In the genomic region with DNA sequence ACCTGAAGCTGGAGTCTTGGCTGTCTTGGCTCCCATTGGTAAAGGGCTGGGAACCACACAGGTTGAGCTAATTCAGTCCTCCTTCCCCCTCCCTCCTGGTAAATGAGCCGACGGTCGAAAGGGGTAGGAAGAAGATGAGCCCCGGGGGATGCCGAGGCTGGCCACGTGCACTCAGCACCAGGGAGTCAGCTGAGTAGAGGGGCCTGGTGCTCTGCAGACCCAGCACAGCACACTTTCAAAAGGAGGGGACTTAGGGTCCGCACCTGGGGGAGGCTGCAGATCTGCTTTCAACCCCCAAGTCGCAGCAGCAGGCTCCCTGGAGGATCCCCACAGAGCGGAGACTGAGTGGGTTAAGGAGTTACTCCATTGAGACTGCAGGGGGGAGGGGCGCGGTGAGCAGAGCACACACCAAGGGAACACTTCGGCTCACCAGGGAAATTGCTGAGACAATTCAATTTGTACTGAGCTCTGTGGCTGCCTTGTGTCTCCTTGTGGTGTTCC, we compare ENCODE assay signal across 8 mouse cellular contexts. TPM values are rescaled to one million over a fixed set of nuclear protein-coding genes. Genes with fewer than 3 reads are reported as not detected.
DNase-seq lines count a peak whose midpoint lies in the region; ATAC-seq lines count a peak whose summit lies in the region.

No protein-coding gene starts in this region.

- peak overlapping the region; percentile 9; the same call in 1 of the 2 replicates for H3K4me2 ChIP-seq in heart, embryonic 16.5 days (ENCODE audit: low read depth, low read length)
- H3K4me2 ChIP-seq in forebrain, embryonic 15.5 days (replicated peaks) = peak overlapping the region; percentile 64
- H3K4me2 ChIP-seq in midbrain, embryonic 15.5 days = peak overlapping the region; percentile 71

- 0 out of 2 replicates have a peak, but pooled peaks cover 4% of the 10 kb centered on the region for H3K27me3 ChIP-seq in heart, embryonic 16.5 days (ENCODE audit: control insufficient read depth, insufficient read depth, low read length)
- no peaks in the 10 kb centered on the region for H3K27me3 ChIP-seq in forebrain, embryonic 15.5 days
- H3K27me3 ChIP-seq in midbrain, embryonic 15.5 days (replicated peaks) = no peaks in the 10 kb centered on the region

- WGBS in heart, embryonic 16.5 days = 15% methylated on average over 12 of the region's 12 CpGs
- 3% methylated on average over 12 of the region's 12 CpGs for WGBS in forebrain, embryonic 15.5 days
- WGBS in midbrain, embryonic 15.5 days = 0% methylated on average over 12 of the region's 12 CpGs

- intact Hi-C loops in heart, postnatal 14 days (cut with DNase I) = loop anchor here (2.0 kb wide), 1 partner anchor 55 kb away; no protein-coding TSS in a partner anchor
- intact Hi-C loops in left cerebral cortex, postnatal 10 days (cut with DNase I) = loop anchor here (5.0 kb wide), 1 partner anchor 60 kb away; no protein-coding TSS in a partner anchor

- ATAC-seq in heart, embryonic 16.5 days (replicated peaks; ENCODE audit: extremely low read depth, insufficient read depth, low FRiP score) = no peak
- no peak; the same call in 1 of the 2 replicates for ATAC-seq in forebrain, embryonic 15.5 days (replicated peaks)
- ATAC-seq in midbrain, embryonic 15.5 days (replicated peaks) = no peak

- no peaks in the 10 kb centered on the region for H3K9me3 ChIP-seq in heart, embryonic 16.5 days (replicated peaks; ENCODE audit: control insufficient read depth, low read length)
- no peaks in the 10 kb centered on the region for H3K9me3 ChIP-seq in forebrain, embryonic 15.5 days
- H3K9me3 ChIP-seq in midbrain, embryonic 15.5 days = no peaks in the 10 kb centered on the region

- no peaks in the 10 kb centered on the region for H3K36me3 ChIP-seq in heart, embryonic 16.5 days (ENCODE audit: control insufficient read depth, insufficient read depth)
- H3K36me3 ChIP-seq in forebrain, embryonic 15.5 days = no peaks in the 10 kb centered on the region
- no peaks in the 10 kb centered on the region for H3K36me3 ChIP-seq in midbrain, embryonic 15.5 days (replicated peaks)

- peaks cover 22% of the 10 kb centered on the region for H3K4me1 ChIP-seq in heart, embryonic 16.5 days (ENCODE audit: control insufficient read depth, insufficient read depth, low read length)
- peaks cover 47% of the 10 kb centered on the region for H3K4me1 ChIP-seq in forebrain, embryonic 15.5 days
- peaks cover 44% of the 10 kb centered on the region for H3K4me1 ChIP-seq in midbrain, embryonic 15.5 days

- H3K27ac ChIP-seq in heart, embryonic 16.5 days (ENCODE audit: low read length) = no peak overlapping the region
- peak overlapping the region; percentile 89 for H3K27ac ChIP-seq in forebrain, embryonic 15.5 days (replicated peaks)
- peak overlapping the region; percentile 92 for H3K27ac ChIP-seq in midbrain, embryonic 15.5 days

- H3K4me3 ChIP-seq in heart, embryonic 16.5 days (ENCODE audit: low read length) = no peak overlapping the region
- peak overlapping the region; percentile 80 for H3K4me3 ChIP-seq in forebrain, embryonic 15.5 days
- peak overlapping the region; percentile 90 for H3K4me3 ChIP-seq in midbrain, embryonic 15.5 days

- DNase-seq in heart, postnatal 14 days = no peak
- peak; percentile 69 for DNase-seq in R1 (ENCODE audit: low read depth, low spot score)
- no peak for DNase-seq in left cerebral cortex, adult 11 months (ENCODE audit: low spot score)
- DNase-seq in adrenal gland, postnatal 10 days = no peak
- no peak for DNase-seq in left cerebral cortex, postnatal 10 days (ENCODE audit: extremely low spot score in 1 of 2, low spot score in 2 of 2)

- no peak overlapping the region for H3K9ac ChIP-seq in heart, embryonic 16.5 days (ENCODE audit: low read length)
- peak overlapping the region; percentile 61 for H3K9ac ChIP-seq in forebrain, embryonic 15.5 days (replicated peaks)
- peak overlapping the region; percentile 72 for H3K9ac ChIP-seq in midbrain, embryonic 15.5 days

RNA-seq across cellular contexts. Expression of a gene that starts 2.2 kb away (rescaled TPM):
- polyA plus RNA-seq in heart, embryonic 16.5 days (2015; fragmentation: Nextera tagmentation; extraction: Ambion mirVana) = 4.2 and 4.6 TPM in 2 replicates
- 10 to 100 TPM; 33.2 to 35.2 TPM for total RNA-seq in heart, postnatal 14 days (2021)
- polyA plus RNA-seq in forebrain, embryonic 15.5 days (2015; fragmentation: Nextera tagmentation; extraction: Ambion mirVana) = 14.3 and 16.3 TPM in 2 replicates
- 15.3 and 15.8 TPM in 2 replicates for polyA plus RNA-seq in midbrain, embryonic 15.5 days (2015; fragmentation: Nextera tagmentation; extraction: Ambion mirVana)
- total RNA-seq in adrenal gland, postnatal 10 days (2021) = 10 to 100 TPM; 19.8 to 22.1 TPM
- 10 to 100 TPM; 58.9 to 59.6 TPM for total RNA-seq in left cerebral cortex, postnatal 10 days (2021)

RNA-seq across cellular contexts. Expression of a gene that starts 28.7 kb away (rescaled TPM):
- 0.84 and 0.95 TPM in 2 replicates for polyA plus RNA-seq in heart, embryonic 16.5 days (2015; fragmentation: Nextera tagmentation; extraction: Ambion mirVana)
- 1 to 10 TPM; 1.7 TPM for total RNA-seq in heart, postnatal 14 days (2021)
- polyA plus RNA-seq in forebrain, embryonic 15.5 days (2015; fragmentation: Nextera tagmentation; extraction: Ambion mirVana) = 1.8 and 1.9 TPM in 2 replicates
- 2.7 and 2.8 TPM in 2 replicates for polyA plus RNA-seq in midbrain, embryonic 15.5 days (2015; fragmentation: Nextera tagmentation; extraction: Ambion mirVana)
- total RNA-seq in adrenal gland, postnatal 10 days (2021) = 1 to 10 TPM in 1 of 2 experiments, under 1 TPM in 1; 0.96 to 1.1 TPM
- total RNA-seq in left cerebral cortex, postnatal 10 days (2021) = 1 to 10 TPM; 7.6 to 7.8 TPM

RNA-seq across cellular contexts. Expression of a gene that starts 56.8 kb away (rescaled TPM):
- polyA plus RNA-seq in heart, embryonic 16.5 days (2015; fragmentation: Nextera tagmentation; extraction: Ambion mirVana) = 4.9 TPM in 2 replicates
- 1 to 10 TPM in 1 of 2 experiments, under 1 TPM in 1; 0.54 to 1.7 TPM for total RNA-seq in heart, postnatal 14 days (2021)
- 19.8 and 22.6 TPM in 2 replicates for polyA plus RNA-seq in forebrain, embryonic 15.5 days (2015; fragmentation: Nextera tagmentation; extraction: Ambion mirVana)
- 23.6 and 24.9 TPM in 2 replicates for polyA plus RNA-seq in midbrain, embryonic 15.5 days (2015; fragmentation: Nextera tagmentation; extraction: Ambion mirVana)
- total RNA-seq in adrenal gland, postnatal 10 days (2021) = 1 to 10 TPM; 1.6 to 2.2 TPM
- total RNA-seq in left cerebral cortex, postnatal 10 days (2021) = 100 to 1,000 TPM; 159 to 168 TPM

Comparison
In these comparisons a context has a peak if more than half of its experiments do, and no peak if none do; other contexts are left out.
1. H3K4me2 ChIP-seq: peak in every context shown above with its lines; median percentile 71 in midbrain, embryonic 15.5 days; 64 in forebrain, embryonic 15.5 days; 9 in heart, embryonic 16.5 days.
2. RNA of a gene that starts 56.8 kb away (total RNA-seq): 159 to 168 TPM in left cerebral cortex, postnatal 10 days; 1.6 to 2.2 TPM in adrenal gland, postnatal 10 days and 0.54 to 1.7 TPM in heart, postnatal 14 days; every median in the first group is over 10 times any median in the second.